Mouse (Mus musculus): ENCODE results near the gene Chac1.

The Chac1 gene

GRCm38 (mm10) chr2:119350555-119351486 is at the start of gene Chac1:
TSS of gene Chac1 (plus strand) at chr2:119351229.
- peak; percentile 95 for DNase-seq

- DNase-seq, result no peak
These were observed 48.2 kb upstream of the Chac1 start for GRCm38 (mm10) chr2:119302876-119303275.

DNA sequence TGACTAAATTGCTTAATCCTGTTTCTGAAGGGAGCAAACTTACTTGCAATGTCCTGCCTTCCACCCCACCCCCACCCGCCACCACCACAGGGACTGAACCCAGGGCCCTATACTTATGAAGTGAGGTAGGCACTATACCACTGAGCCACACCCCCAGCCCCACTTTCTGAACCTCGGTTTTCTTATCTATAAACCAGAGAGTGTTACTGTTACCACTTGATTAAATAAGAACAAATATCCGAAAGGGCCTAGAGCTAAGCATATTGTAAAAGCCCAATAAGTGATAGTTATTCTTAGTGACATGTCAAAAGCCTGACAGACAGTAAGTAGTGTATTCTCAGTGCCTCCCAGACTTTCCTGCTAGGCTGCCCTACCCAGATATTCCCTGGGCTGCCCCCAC is 46.6 kb upstream of the Chac1 start:
- DNase-seq, result no peak

DNA sequence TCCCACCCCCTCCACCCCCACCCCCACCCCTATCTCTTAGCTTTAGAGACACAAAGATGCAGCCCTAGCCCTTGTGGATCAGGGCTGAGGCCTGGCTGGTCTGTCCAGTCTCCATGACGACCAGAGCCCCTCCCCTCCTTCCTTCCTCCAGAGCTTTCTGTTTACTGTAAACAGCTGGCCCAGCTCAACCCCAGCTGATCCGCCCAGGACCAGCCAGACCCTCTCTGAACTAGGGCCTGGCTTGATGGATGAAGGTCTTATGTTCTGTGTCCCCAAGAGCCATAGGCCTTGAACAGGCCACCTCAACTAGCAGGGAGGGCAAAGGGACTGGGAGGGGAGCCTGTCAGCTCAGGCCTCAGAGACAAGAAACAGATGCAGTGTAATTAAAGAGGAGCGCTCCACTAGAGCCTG is 46.2 kb upstream of the Chac1 start:
- DNase-seq, result peak; percentile 88

- DNase-seq, result peak; percentile 58
These were observed 39.5 kb upstream of the Chac1 start for GRCm38 (mm10) chr2:119311544-119311943.

DNA sequence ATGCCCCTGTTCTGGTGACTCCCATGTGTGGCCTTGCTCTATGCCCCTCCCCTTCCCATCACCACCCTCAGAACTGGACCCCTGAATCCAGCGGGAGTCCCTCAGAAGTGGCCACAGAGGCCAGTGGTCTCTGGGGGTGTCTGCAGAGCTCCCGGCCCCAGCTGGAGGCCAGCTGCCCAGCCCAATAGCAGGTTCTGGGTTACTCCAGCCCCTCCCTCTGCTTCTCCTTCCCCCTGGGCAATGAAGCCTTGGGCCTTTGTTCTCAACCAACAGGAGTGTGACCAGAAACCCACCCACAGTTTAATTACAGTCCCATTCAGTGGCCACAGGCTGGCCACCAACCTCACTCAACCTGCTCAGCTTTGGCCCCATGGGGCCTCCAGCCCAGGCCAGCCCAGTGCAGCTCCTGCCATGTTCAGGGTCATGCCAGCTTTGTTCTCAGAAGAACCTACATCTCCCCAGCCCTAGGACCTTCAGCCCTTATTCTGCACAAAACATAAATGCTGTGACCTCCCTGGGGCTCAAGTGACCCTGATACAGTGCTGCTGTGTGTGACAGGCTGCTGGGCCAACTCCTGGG is 38.6 kb upstream of the Chac1 start:
- DNase-seq, result no peak

GRCm38 (mm10) chr2:119313780-119314479 is 37.1 kb upstream of the Chac1 start:
- peak; percentile 53 for DNase-seq

- DNase-seq, result peak; percentile 56
These were observed 36.2 kb upstream of the Chac1 start for GRCm38 (mm10) chr2:119314742-119315310.

- DNase-seq, result no peak
These were observed 32.9 kb upstream of the Chac1 start for GRCm38 (mm10) chr2:119318043-119318710.

- DNase-seq, result no peak
These were observed 30.5 kb upstream of the Chac1 start for GRCm38 (mm10) chr2:119320571-119320970.

DNA sequence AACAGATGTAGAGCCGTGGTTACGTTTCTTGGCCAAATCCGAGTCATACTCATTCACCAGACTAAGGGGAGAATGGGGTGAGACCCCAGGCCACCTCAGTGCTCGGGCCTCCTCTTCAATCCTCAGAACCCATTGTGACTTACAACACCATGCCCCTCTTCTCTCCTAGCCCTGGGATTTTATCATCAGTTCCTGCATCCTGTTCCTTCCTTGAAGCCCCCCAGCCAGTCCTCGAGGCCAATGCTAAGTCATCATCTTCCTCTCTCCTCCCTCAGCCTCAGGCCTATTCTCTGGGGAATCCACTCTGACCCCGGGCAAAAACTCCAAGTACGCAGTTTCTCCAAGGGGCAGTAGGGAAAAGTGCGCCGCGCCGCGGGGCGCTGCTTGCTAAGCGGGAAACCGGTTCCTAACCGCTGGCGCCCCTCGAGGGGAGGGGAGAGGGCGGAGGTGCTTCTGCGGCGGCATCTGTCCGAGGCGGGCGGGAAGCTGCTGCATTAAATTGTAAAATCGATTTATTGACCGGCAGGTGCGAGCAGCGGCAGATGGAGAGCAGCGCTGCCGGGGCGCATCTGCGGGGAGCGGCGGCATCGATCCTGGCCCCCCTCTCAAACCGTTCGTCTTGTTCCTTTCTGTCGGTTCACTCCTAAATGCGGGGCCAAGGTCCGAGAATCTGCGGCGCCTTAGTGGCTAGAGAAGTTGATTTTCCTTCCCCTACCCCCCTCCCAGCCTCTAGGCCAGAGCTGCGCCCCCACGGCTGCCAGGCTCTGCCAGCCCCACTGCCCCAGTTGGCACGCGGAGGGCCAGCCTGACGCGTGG is 29.1 kb upstream of the Chac1 start:
- DNase-seq, result no peak

GRCm38 (mm10) chr2:119322587-119323300 is 28.3 kb upstream of the Chac1 start:
- no peak for DNase-seq

- DNase-seq, result no peak
These were observed 27.0 kb upstream of the Chac1 start for GRCm38 (mm10) chr2:119323866-119324575.

DNA sequence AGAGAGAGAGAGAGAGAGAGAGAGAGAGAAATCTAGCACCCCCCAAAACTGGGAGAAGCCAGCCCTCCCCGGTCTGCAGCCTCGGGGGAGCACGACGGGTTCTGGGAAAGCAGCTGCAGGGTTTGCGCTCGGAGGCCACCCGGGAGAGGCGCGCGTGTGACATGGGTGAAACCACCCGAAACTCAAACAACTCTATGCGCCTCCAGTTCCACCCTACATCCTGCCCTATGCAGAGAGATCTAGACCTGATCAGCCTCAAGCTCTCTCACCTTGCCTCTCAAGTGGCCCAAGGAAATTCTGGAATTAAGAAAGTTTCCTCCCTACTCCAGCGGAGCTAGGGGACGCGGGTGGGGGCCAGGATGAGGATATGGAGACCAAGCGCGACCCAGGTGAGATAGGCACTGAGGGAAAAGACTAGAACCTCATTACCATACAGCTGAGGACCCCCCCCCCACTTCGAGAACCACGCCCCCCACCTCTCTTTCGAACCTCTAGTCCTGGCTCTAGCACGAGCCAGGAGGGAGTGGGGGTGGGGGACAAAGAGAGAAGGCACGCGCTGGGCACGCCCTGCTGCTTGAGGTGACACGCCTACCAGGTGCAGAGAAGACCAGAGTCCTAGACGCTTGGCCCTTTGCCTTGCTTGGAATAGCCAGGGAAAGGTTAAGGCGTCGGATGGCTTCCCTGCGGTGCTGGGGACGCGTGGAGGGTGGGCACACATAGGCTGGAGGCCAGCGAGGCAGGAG is 26.3 kb upstream of the Chac1 start:
- DNase-seq, result peak; percentile 68

- peak; percentile 88 for DNase-seq
These were observed 25.4 kb upstream of the Chac1 start, which contains the start of gene Dll4 for GRCm38 (mm10) chr2:119325568-119326143. TSS of gene Dll4 (plus strand) at chr2:119325784.

DNA sequence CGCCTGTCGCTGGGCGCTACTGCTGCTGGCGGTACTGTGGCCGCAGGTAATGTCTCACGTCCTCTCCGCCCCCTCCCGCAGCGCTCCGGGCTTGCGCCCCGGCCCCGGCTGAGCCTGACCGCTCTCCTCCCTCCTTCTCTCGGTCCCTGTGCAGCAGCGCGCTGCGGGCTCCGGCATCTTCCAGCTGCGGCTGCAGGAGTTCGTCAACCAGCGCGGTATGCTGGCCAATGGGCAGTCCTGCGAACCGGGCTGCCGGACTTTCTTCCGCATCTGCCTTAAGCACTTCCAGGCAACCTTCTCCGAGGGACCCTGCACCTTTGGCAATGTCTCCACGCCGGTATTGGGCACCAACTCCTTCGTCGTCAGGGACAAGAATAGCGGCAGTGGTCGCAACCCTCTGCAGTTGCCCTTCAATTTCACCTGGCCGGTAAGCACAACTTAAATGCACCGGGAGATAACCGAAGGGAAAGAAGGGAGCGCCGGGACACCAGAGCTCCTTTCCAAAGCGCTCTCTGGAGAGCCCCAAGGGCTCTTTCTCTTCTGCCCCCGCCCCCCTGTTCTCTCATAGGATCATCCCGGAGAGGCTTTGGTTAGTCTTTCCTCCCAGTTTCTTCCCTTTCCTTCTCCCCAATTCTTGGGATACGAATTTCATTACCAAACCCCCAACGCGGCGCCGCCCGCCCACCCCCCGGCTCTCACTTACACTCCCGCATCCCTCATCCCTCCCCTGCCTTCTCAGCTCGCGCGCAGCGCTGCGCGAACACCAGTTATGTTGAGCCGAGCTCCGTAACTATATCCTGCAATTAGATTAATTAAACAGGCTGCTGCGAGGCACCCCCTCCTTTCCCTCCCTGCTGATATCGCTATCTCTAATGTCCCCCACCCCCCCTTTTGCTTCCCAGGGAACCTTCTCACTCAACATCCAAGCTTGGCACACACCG is 24.6 kb upstream of the Chac1 start:
- no peak for DNase-seq

- DNase-seq, result peak; percentile 79
These were observed 23.9 kb upstream of the Chac1 start for GRCm38 (mm10) chr2:119327102-119327480.

GRCm38 (mm10) chr2:119327942-119328526 is 23.0 kb upstream of the Chac1 start:
- DNase-seq, result no peak
